Mouse (Mus musculus) midbrain, embryonic 14.5 days (tissue): Measurements from ENCODE around the gene A830005F24Rik. TPM values are rescaled to one million over a fixed set of nuclear protein-coding genes. Genes with fewer than 3 reads are reported as not detected.

Experiments
- ATAC-seq: fragments of 200-750 bp; cut with Nextera tagmentation; 2 replicates; pipeline ENCODE4 v1.8.0; 2017; ENCODE audit warnings: moderate number of reproducible peaks, moderate library complexity; ENCODE audit not compliant: low FRiP score, low TSS enrichment
- DNase-seq: peaks from one replicate; pipeline ENCODE4 v3.0.0-alpha.2; 2015
- H3K27ac ChIP-seq: fragments of 300-500 bp; sonication (generic); replicated peaks from 2 replicates; pipeline ENCODE4 v1.5.1; 2014; ENCODE audit warnings: mild to moderate bottlenecking, low read depth, low read length, moderate library complexity
- H3K27me3 ChIP-seq: fragments of 300-500 bp; sonication (generic); 2 replicates; pipeline ENCODE4 v1.6.1; 2014; ENCODE audit warnings: low read length, control low read depth, mixed read lengths; ENCODE audit not compliant: control insufficient read depth, insufficient read depth
- H3K36me3 ChIP-seq: fragments of 300-500 bp; sonication (generic); 2 replicates; pipeline ENCODE4 v1.6.1; 2014; ENCODE audit warnings: low read length, control low read depth; ENCODE audit not compliant: control insufficient read depth, insufficient read depth
- H3K4me1 ChIP-seq: fragments of 300-500 bp; sonication (generic); 2 replicates; pipeline ENCODE4 v1.6.1; 2014; ENCODE audit warnings: mild to moderate bottlenecking, antibody characterized with exemption, low read length, control low read depth; ENCODE audit not compliant: control insufficient read depth, insufficient read depth
- H3K4me2 ChIP-seq: fragments of 300-500 bp; sonication (generic); 2 replicates; pipeline ENCODE4 v1.6.1; 2014; ENCODE audit warnings: mild to moderate bottlenecking, low read length, moderate library complexity
- H3K4me3 ChIP-seq: fragments of 300-500 bp; sonication (generic); replicated peaks from 2 replicates; pipeline ENCODE4 v1.5.1; 2014; ENCODE audit warnings: low read depth, low read length
- H3K9ac ChIP-seq: fragments of 300-500 bp; sonication (generic); replicated peaks from 2 replicates; pipeline ENCODE4 v1.6.1; 2014; ENCODE audit warnings: mild to moderate bottlenecking, low read length, moderate library complexity
- H3K9me3 ChIP-seq: fragments of 300-500 bp; sonication (generic); 2 replicates; pipeline ENCODE4 v1.6.1; 2016; ENCODE audit warnings: low read length, control low read depth, mixed read lengths; ENCODE audit not compliant: control insufficient read depth
- WGBS: fragments of 180-500 bp; shearing (Covaris S2); extraction: QIAGEN DNeasy Blood & Tissue Kit; methylation state at CpG from one replicate; pipeline ENCODE4 v1.1.7; 2014; 5-methylcytosine and 5-hydroxymethylcytosine counted together
- polyA plus RNA-seq: library from polyadenylated mRNA; unstranded; fragments of >200 nt; fragmentation: Nextera tagmentation; extraction: Ambion mirVana; gene quantifications from 2 replicates; pipeline ENCODE4 v1.2.1, GENCODE M21; 2014

Gene A830005F24Rik
- polyA plus RNA-seq, result 2.6 and 3.1 TPM in 2 replicates

GRCm38 (mm10) chr13:48513003-48513929 lies at the start of gene A830005F24Rik, which contains the start of gene Zfp169:
Gene A830005F24Rik (plus strand): TSS chr13:48513570.
Gene Zfp169 (minus strand): TSS chr13:48513451.
- peak within 1 kb of the TSS; percentile 74 for H3K9ac ChIP-seq
- peaks cover 7% of the 10 kb centered on the region; the same call in 1 of the 2 replicates for H3K4me1 ChIP-seq
- no peaks in the 10 kb centered on the region for H3K36me3 ChIP-seq
- no peaks in the 10 kb centered on the region for H3K27me3 ChIP-seq
- WGBS, result 2% methylated on average over 34 of the region's 34 CpGs
- no peak within 1 kb of the TSS; the same call in 1 of the 2 replicates for H3K27ac ChIP-seq
- no peaks in the 10 kb centered on the region for H3K9me3 ChIP-seq
- peak within 1 kb of the TSS; percentile 67 for H3K4me3 ChIP-seq
- ATAC-seq (peak; percentile 99), DNase-seq (peak; percentile 95)
- H3K4me2 ChIP-seq, result peak within 1 kb of the TSS; percentile 71

- 12% methylated on average over 4 of the region's 4 CpGs for WGBS
- H3K9ac ChIP-seq, result no peak overlapping the region
- 0 out of 2 replicates have a peak overlapping the region, but pooled peaks have one; percentile 32 for H3K27ac ChIP-seq
- H3K27me3 ChIP-seq, result no peaks in the 10 kb centered on the region
- no peak overlapping the region for H3K4me3 ChIP-seq
- no peak overlapping the region for H3K4me2 ChIP-seq
- DNase-seq (peak; percentile 93), ATAC-seq (peak; percentile 57; the same call in 1 of the 2 replicates)
- no peaks in the 10 kb centered on the region for H3K36me3 ChIP-seq
- peaks cover 21% of the 10 kb centered on the region for H3K4me1 ChIP-seq
- H3K9me3 ChIP-seq, result no peaks in the 10 kb centered on the region
These were observed 49.2 kb upstream of the A830005F24Rik start for GRCm38 (mm10) chr13:48464170-48464569.

GRCm38 (mm10) chr13:48466186-48466585 lies 47.2 kb upstream of the A830005F24Rik start:
- H3K9ac ChIP-seq, result peak overlapping the region; percentile 23; the same call in 1 of the 2 replicates
- no peaks in the 10 kb centered on the region for H3K36me3 ChIP-seq
- WGBS, result 26% methylated on average over 10 of the region's 10 CpGs
- peak overlapping the region; percentile 77 for H3K27ac ChIP-seq
- peak; percentile 67 for DNase-seq
- H3K4me3 ChIP-seq, result no peak overlapping the region
- H3K4me2 ChIP-seq, result no peak overlapping the region
- H3K9me3 ChIP-seq, result no peaks in the 10 kb centered on the region
- no peak for ATAC-seq
- H3K27me3 ChIP-seq, result no peaks in the 10 kb centered on the region
- peaks cover 21% of the 10 kb centered on the region for H3K4me1 ChIP-seq

- Histone ChIP-seq H3K4me1 (peaks cover 21% of the 10 kb centered on the region), H3K4me2 (no peak overlapping the region), H3K4me3 (no peak overlapping the region), H3K9me3 (no peaks in the 10 kb centered on the region), H3K27ac (no peak overlapping the region), H3K27me3 (no peaks in the 10 kb centered on the region), H3K36me3 (no peaks in the 10 kb centered on the region), H3K9ac (no peak overlapping the region)
- ATAC-seq, result no peak
- 72% methylated on average over 15 of the region's 15 CpGs for WGBS
- no peak for DNase-seq
These were observed 44.7 kb upstream of the A830005F24Rik start for GRCm38 (mm10) chr13:48468656-48469180.

GRCm38 (mm10) chr13:48483606-48484005 lies 29.8 kb upstream of the A830005F24Rik start:
- Histone ChIP-seq H3K36me3 (peaks cover 22% of the 10 kb centered on the region), H3K4me2 (no peak overlapping the region), H3K27ac (no peak overlapping the region), H3K4me3 (no peak overlapping the region), H3K9ac (no peak overlapping the region), H3K4me1 (no peaks in the 10 kb centered on the region), H3K9me3 (no peaks in the 10 kb centered on the region), H3K27me3 (no peaks in the 10 kb centered on the region)
- no peak for ATAC-seq
- 94% methylated on average over 4 of the region's 4 CpGs for WGBS
- DNase-seq, result no peak

- H3K4me1 ChIP-seq, result no peaks in the 10 kb centered on the region
- no peak overlapping the region for H3K27ac ChIP-seq
- ATAC-seq, result no peak
- no peak overlapping the region for H3K4me2 ChIP-seq
- no peak overlapping the region for H3K4me3 ChIP-seq
- peaks cover under 1% of the 10 kb centered on the region; the same call in 1 of the 2 replicates for H3K9me3 ChIP-seq
- no peak for DNase-seq
- H3K9ac ChIP-seq, result no peak overlapping the region
- WGBS, result 88% methylated on average over 35 of the region's 35 CpGs
- H3K27me3 ChIP-seq, result no peaks in the 10 kb centered on the region
- peaks cover 62% of the 10 kb centered on the region for H3K36me3 ChIP-seq
These were observed 22.8 kb upstream of the A830005F24Rik start for GRCm38 (mm10) chr13:48490396-48491182.

- Histone ChIP-seq H3K4me2 (no peak overlapping the region), H3K27me3 (no peaks in the 10 kb centered on the region), H3K4me3 (no peak overlapping the region), H3K9me3 (peaks cover 5% of the 10 kb centered on the region; the same call in 1 of the 2 replicates), H3K27ac (no peak overlapping the region), H3K9ac (no peak overlapping the region), H3K36me3 (peaks cover 57% of the 10 kb centered on the region), H3K4me1 (peaks cover 2% of the 10 kb centered on the region)
- ATAC-seq, result no peak
- DNase-seq, result no peak
- 95% methylated on average over 5 of the region's 5 CpGs for WGBS
These were observed 20.2 kb upstream of the A830005F24Rik start for GRCm38 (mm10) chr13:48493183-48493582.

GRCm38 (mm10) chr13:48497693-48498221 lies 15.6 kb upstream of the A830005F24Rik start:
- 3% methylated on average over 15 of the region's 15 CpGs for WGBS
- Histone ChIP-seq H3K36me3 (peaks cover 27% of the 10 kb centered on the region), H3K4me2 (peak overlapping the region; percentile 51), H3K4me1 (peaks cover 3% of the 10 kb centered on the region), H3K9ac (no peak overlapping the region), H3K4me3 (peak overlapping the region; percentile 35), H3K9me3 (peaks cover 5% of the 10 kb centered on the region; the same call in 1 of the 2 replicates), H3K27me3 (no peaks in the 10 kb centered on the region), H3K27ac (peak overlapping the region; percentile 63)
- ATAC-seq, result peak; percentile 98
- peak; percentile 91 for DNase-seq
